Mouse (Mus musculus) brain, embryonic 14.5 days (tissue): ENCODE data around the gene Donson.

Experiments used
- CTCF ChIP-seq: fragments of 200-500 bp; IDR thresholded peaks from 2 replicates; pipeline ENCODE4 v1.5.1; 2012; ENCODE audit warnings: inconsistent platforms, mild to moderate bottlenecking, moderate library complexity, borderline replicate concordance; ENCODE audit not compliant: insufficient read depth, insufficient read length; ENCODE audit errors: extremely low read depth
- POLR2A ChIP-seq: fragments of 200-500 bp; IDR thresholded peaks from 2 replicates; pipeline ENCODE4 v1.6.1; 2012; ENCODE audit warnings: mild to moderate bottlenecking, inconsistent platforms, borderline replicate concordance; ENCODE audit not compliant: poor library complexity, insufficient read depth, insufficient read length, severe bottlenecking; ENCODE audit errors: extremely low read depth

DNA sequence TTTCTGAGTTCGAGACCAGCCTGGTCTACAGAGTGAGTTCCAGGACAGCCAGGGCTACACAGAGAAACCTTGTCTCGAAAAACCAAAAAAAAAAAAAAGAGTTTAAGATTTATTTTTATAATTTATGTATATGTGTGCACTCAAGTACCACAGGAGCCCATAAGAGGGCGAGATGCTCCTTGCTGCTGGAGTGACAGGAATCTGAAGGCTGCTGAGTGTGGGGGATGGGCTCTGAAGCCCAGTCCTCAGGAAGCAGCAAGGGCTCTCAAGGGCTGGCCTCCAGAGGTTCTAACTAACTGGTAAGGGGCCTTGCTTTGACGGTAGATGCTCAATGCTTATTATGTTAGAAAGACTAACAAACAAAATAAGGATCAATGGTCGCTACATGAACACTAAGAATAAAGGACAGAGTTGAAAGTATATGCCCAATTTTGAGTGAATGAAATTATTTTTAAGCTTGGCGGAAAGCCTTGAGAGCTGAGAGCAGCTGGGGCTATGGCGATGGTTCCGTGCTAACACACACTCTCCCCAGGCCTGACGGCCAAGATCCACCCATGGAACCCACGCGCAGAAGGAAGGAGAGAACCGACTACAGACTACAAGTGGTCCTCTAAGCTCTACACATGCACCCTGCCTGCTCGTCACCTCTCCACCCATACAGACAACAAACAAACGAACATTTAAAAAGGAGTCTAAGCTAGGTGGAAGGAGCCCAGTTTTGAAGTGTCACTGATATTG, 16.2 kb upstream of the Donson start:
- no peak for TF ChIP-seq POLR2A
- peak; percentile 26; the same call in 1 of the 2 replicates for TF ChIP-seq CTCF
